Mouse (Mus musculus): ENCODE measurements around the gene 4930562C15Rik.

- TF ChIP-seq CTCF (IDR thresholded peaks at IDR 0.05; ENCODE audit: control insufficient read depth, insufficient read depth, insufficient read length), result no peak
- TF ChIP-seq CEBPB (IDR thresholded peaks at IDR 0.05; ENCODE audit: low read depth), result no peak
- TF ChIP-seq MYOD1 (IDR thresholded peaks at IDR 0.05; ENCODE audit: control insufficient read depth, insufficient read length, low read depth), result no peak
- no peak for TF ChIP-seq MAX (IDR thresholded peaks at IDR 0.05)
- TF ChIP-seq USF1 (IDR thresholded peaks at IDR 0.05; ENCODE audit: low read depth), result no peak
- no peak for TF ChIP-seq FOSL1 (IDR thresholded peaks at IDR 0.05; ENCODE audit: insufficient read depth, low read length, poor library complexity, severe bottlenecking)
- no peak for TF ChIP-seq MYOG (IDR thresholded peaks at IDR 0.05; ENCODE audit: control insufficient read depth, extremely low read depth, insufficient read length)
Observed at GRCm38 (mm10) chr16:4827639-4828038, 7.6 kb upstream of the 4930562C15Rik start.

Data from C2C12 (cell line).